Mouse (Mus musculus) E14TG2a.4 (cell line): ENCODE results near the gene Sgms1.

ENCODE experiments used
- H3K27me3 ChIP-seq: 2 replicates; pipeline ENCODE4 v1.6.1; 2014; ENCODE audit warnings: low read length, control low read depth; ENCODE audit not compliant: insufficient read depth
- H3K36me3 ChIP-seq: 2 replicates; pipeline ENCODE4 v1.6.1; 2014; ENCODE audit warnings: low read length, control low read depth; ENCODE audit not compliant: insufficient read depth
- H3K4me1 ChIP-seq: replicated peaks from 2 replicates; pipeline ENCODE4 v1.6.1; 2014; ENCODE audit warnings: low read depth, low read length, control low read depth
- H3K4me3 ChIP-seq: replicated peaks from 2 replicates; pipeline ENCODE4 v1.5.1; 2014; ENCODE audit warnings: mild to moderate bottlenecking, low read length
- H3K9me3 ChIP-seq: 2 replicates; pipeline ENCODE4 v1.6.1; 2014; ENCODE audit warnings: low read length, control low read depth
- CTCF ChIP-seq: conservative IDR thresholded peaks from 2 replicates; pipeline ENCODE4 v1.5.1; 2014; ENCODE audit warnings: low read length
- NANOG ChIP-seq: IDR thresholded peaks from 2 replicates; pipeline ENCODE4 v1.6.1; 2014; ENCODE audit warnings: borderline replicate concordance, low read length, mixed read lengths
- POU5F1 ChIP-seq: IDR thresholded peaks from 2 replicates; pipeline ENCODE4 v1.6.1; 2014; ENCODE audit warnings: low read length, borderline replicate concordance

Sgms1 gene

GRCm38 (mm10) chr19:32403834-32404233, 14.3 kb upstream of the Sgms1 start:
- no peak for TF ChIP-seq NANOG
- Histone ChIP-seq H3K4me1 (peaks cover 5% of the 10 kb centered on the region), H3K27me3 (peaks cover 4% of the 10 kb centered on the region; the same call in 1 of the 2 replicates), H3K9me3 (no peaks in the 10 kb centered on the region), H3K36me3 (no peaks in the 10 kb centered on the region), H3K4me3 (no peak overlapping the region)

- no peaks in the 10 kb centered on the region for H3K9me3 ChIP-seq
- H3K4me3 ChIP-seq: no peak overlapping the region
- H3K4me1 ChIP-seq: peaks cover 8% of the 10 kb centered on the region
- no peaks in the 10 kb centered on the region for H3K27me3 ChIP-seq
- no peaks in the 10 kb centered on the region for H3K36me3 ChIP-seq
- no peak for TF ChIP-seq CTCF
- TF ChIP-seq NANOG: no peak
- no peak for TF ChIP-seq POU5F1
These were observed 9.0 kb upstream of the Sgms1 start for GRCm38 (mm10) chr19:32398491-32398890.

GRCm38 (mm10) chr19:32396303-32396702, 6.8 kb upstream of the Sgms1 start:
- Histone ChIP-seq H3K4me3 (no peak overlapping the region), H3K36me3 (no peaks in the 10 kb centered on the region), H3K4me1 (peaks cover 24% of the 10 kb centered on the region), H3K9me3 (no peaks in the 10 kb centered on the region), H3K27me3 (no peaks in the 10 kb centered on the region)
- no peak for TF ChIP-seq CTCF
- no peak for TF ChIP-seq POU5F1
- no peak for TF ChIP-seq NANOG

- H3K4me3 ChIP-seq: no peak overlapping the region
- H3K27me3 ChIP-seq: peaks cover 3% of the 10 kb centered on the region; the same call in 1 of the 2 replicates
- H3K9me3 ChIP-seq: no peaks in the 10 kb centered on the region
- TF ChIP-seq POU5F1 (no peak), NANOG (no peak), CTCF (no peak)
- peaks cover 26% of the 10 kb centered on the region for H3K4me1 ChIP-seq
- H3K36me3 ChIP-seq: peaks cover 5% of the 10 kb centered on the region; the same call in 1 of the 2 replicates
These were observed 5.3 kb upstream of the Sgms1 start for GRCm38 (mm10) chr19:32394825-32395224.

- H3K4me1 ChIP-seq: peaks cover 28% of the 10 kb centered on the region
- peaks cover 5% of the 10 kb centered on the region; the same call in 1 of the 2 replicates for H3K36me3 ChIP-seq
- peaks cover 5% of the 10 kb centered on the region; the same call in 1 of the 2 replicates for H3K27me3 ChIP-seq
- TF ChIP-seq CTCF: peak; percentile 18; the same call in 1 of the 2 replicates
- TF ChIP-seq NANOG: no peak
- no peak overlapping the region for H3K4me3 ChIP-seq
- no peaks in the 10 kb centered on the region for H3K9me3 ChIP-seq
These were observed 4.4 kb upstream of the Sgms1 start for GRCm38 (mm10) chr19:32393758-32394450.

- Histone ChIP-seq H3K27me3 (peaks cover 5% of the 10 kb centered on the region; the same call in 1 of the 2 replicates), H3K4me3 (no peak overlapping the region), H3K4me1 (peaks cover 28% of the 10 kb centered on the region), H3K36me3 (peaks cover 5% of the 10 kb centered on the region; the same call in 1 of the 2 replicates), H3K9me3 (no peaks in the 10 kb centered on the region)
- TF ChIP-seq CTCF: no peak
- no peak for TF ChIP-seq POU5F1
- no peak for TF ChIP-seq NANOG
These were observed 3.7 kb upstream of the Sgms1 start for GRCm38 (mm10) chr19:32393092-32393745.

GRCm38 (mm10) chr19:32391441-32391840, 1.9 kb upstream of the Sgms1 start:
- TF ChIP-seq CTCF (no peak), NANOG (no peak), POU5F1 (no peak)
- Histone ChIP-seq H3K4me1 (peaks cover 40% of the 10 kb centered on the region), H3K36me3 (peaks cover 5% of the 10 kb centered on the region; the same call in 1 of the 2 replicates), H3K9me3 (no peaks in the 10 kb centered on the region), H3K27me3 (peaks cover 18% of the 10 kb centered on the region), H3K4me3 (no peak overlapping the region)

- Histone ChIP-seq H3K27me3 (peaks cover 26% of the 10 kb centered on the region), H3K36me3 (peaks cover 5% of the 10 kb centered on the region; the same call in 1 of the 2 replicates), H3K4me1 (peaks cover 43% of the 10 kb centered on the region), H3K9me3 (no peaks in the 10 kb centered on the region), H3K4me3 (peak overlapping the region; percentile 93)
- TF ChIP-seq POU5F1 (no peak), NANOG (no peak), CTCF (no peak)
These were observed 602 bp upstream of the Sgms1 start for GRCm38 (mm10) chr19:32390116-32390515.
